ENCODE assay signal across 8 mouse cellular contexts in genomic region chr5:97935140-97936129, GRCm38 (mm10).
A peak's percentile ranks its signal among the peaks of the same experiment; 100 is the strongest.
DNase-seq lines count a peak whose midpoint lies in the region; ATAC-seq and TF ChIP-seq lines count a peak whose summit lies in the region.

No protein-coding gene starts in this region.

- H3K4me2 ChIP-seq in embryonic facial prominence, embryonic 14.5 days (ENCODE audit: low read depth, low read length): peak overlapping the region; percentile 95
- peak overlapping the region; percentile 99 for H3K4me2 ChIP-seq in hindbrain, embryonic 15.5 days

- peak overlapping the region; percentile 81 for H3K4me3 ChIP-seq in ES-Bruce4 (ENCODE audit: low read depth, low read length)
- peak overlapping the region; percentile 50 for H3K4me3 ChIP-seq in embryonic facial prominence, embryonic 14.5 days (ENCODE audit: low read depth, low read length)
- H3K4me3 ChIP-seq in hindbrain, embryonic 15.5 days: peak overlapping the region; percentile 65
- peak overlapping the region; percentile 68 for H3K4me3 ChIP-seq in midbrain, embryonic 10.5 days

- no peak for TF ChIP-seq POLR2A in ES-Bruce4 (IDR thresholded peaks at IDR 0.05; ENCODE audit: insufficient read depth, low read length)

- H3K4me1 ChIP-seq in ES-Bruce4 (ENCODE audit: control insufficient read depth, insufficient read depth, low read length): no peaks in the 10 kb centered on the region
- no peaks in the 10 kb centered on the region for H3K4me1 ChIP-seq in embryonic facial prominence, embryonic 14.5 days (ENCODE audit: control insufficient read depth, insufficient read depth, low read length)
- peaks cover 12% of the 10 kb centered on the region for H3K4me1 ChIP-seq in hindbrain, embryonic 15.5 days (replicated peaks)
- H3K4me1 ChIP-seq in midbrain, embryonic 10.5 days: peaks cover 10% of the 10 kb centered on the region

- no peak for TF ChIP-seq CTCF in ES-Bruce4 (IDR thresholded peaks at IDR 0.05; ENCODE audit: low read depth, low read length)

- no peaks in the 10 kb centered on the region for H3K9me3 ChIP-seq in ES-Bruce4 (replicated peaks; ENCODE audit: control insufficient read depth, insufficient read depth, low read length, poor library complexity, severe bottlenecking)
- no peaks in the 10 kb centered on the region for H3K9me3 ChIP-seq in embryonic facial prominence, embryonic 14.5 days (ENCODE audit: control insufficient read depth, low read length)
- H3K9me3 ChIP-seq in hindbrain, embryonic 15.5 days: no peaks in the 10 kb centered on the region
- H3K9me3 ChIP-seq in midbrain, embryonic 10.5 days (replicated peaks): no peaks in the 10 kb centered on the region

- peak; percentile 6 for DNase-seq in adrenal gland, adult 8-10 months
- peak; percentile 53 for DNase-seq in embryonic facial prominence, embryonic 14.5 days (ENCODE audit: low spot score)
- DNase-seq in left cerebral cortex, postnatal 36 days (ENCODE audit: low spot score in 2 of 2): peak; percentile 43 to 58
- DNase-seq in midbrain, embryonic 10.5 days (ENCODE audit: low spot score): peak; percentile 50
- DNase-seq in spleen, postnatal 36 days (ENCODE audit: low spot score in 2 of 2): peak; percentile 5 to 17

- H3K27ac ChIP-seq in ES-Bruce4 (ENCODE audit: insufficient read depth, low read length): no peak overlapping the region
- H3K27ac ChIP-seq in embryonic facial prominence, embryonic 14.5 days (replicated peaks; ENCODE audit: low read depth, low read length): no peak overlapping the region
- H3K27ac ChIP-seq in hindbrain, embryonic 15.5 days (replicated peaks): no peak overlapping the region
- peak overlapping the region; percentile 72; the same call in 1 of the 2 replicates for H3K27ac ChIP-seq in midbrain, embryonic 10.5 days (replicated peaks)

- 6% methylated on average over 37 of the region's 56 CpGs for WGBS in embryonic facial prominence, embryonic 14.5 days
- 2% methylated on average over 56 of the region's 56 CpGs for WGBS in hindbrain, embryonic 15.5 days
- 3% methylated on average over 56 of the region's 56 CpGs for WGBS in midbrain, embryonic 10.5 days

- H3K9ac ChIP-seq in ES-Bruce4 (ENCODE audit: low read depth, poor library complexity, severe bottlenecking): peak overlapping the region; percentile 42
- H3K9ac ChIP-seq in embryonic facial prominence, embryonic 14.5 days (ENCODE audit: low read depth, low read length): peak overlapping the region; percentile 63
- H3K9ac ChIP-seq in hindbrain, embryonic 15.5 days: peak overlapping the region; percentile 58

- ATAC-seq in embryonic facial prominence, embryonic 14.5 days (ENCODE audit: low read depth): peak; percentile 91
- peak; percentile 76 for ATAC-seq in hindbrain, embryonic 15.5 days (ENCODE audit: low FRiP score, low read depth)
- ATAC-seq in erythroid progenitor cell, adult 5-6 weeks (replicated peaks; ENCODE audit: low FRiP score, poor library complexity, severe bottlenecking): no peak

- no peak for TF ChIP-seq EP300 in ES-Bruce4 (IDR thresholded peaks at IDR 0.05; ENCODE audit: insufficient read depth, low read depth, low read length)

- no peaks in the 10 kb centered on the region for H3K36me3 ChIP-seq in ES-Bruce4 (ENCODE audit: control insufficient read depth, insufficient read depth, low read length, poor library complexity, severe bottlenecking)
- peaks cover 11% of the 10 kb centered on the region; the same call in 1 of the 2 replicates for H3K36me3 ChIP-seq in embryonic facial prominence, embryonic 14.5 days (ENCODE audit: control insufficient read depth, insufficient read depth, low read length)
- H3K36me3 ChIP-seq in hindbrain, embryonic 15.5 days: no peaks in the 10 kb centered on the region
- 0 out of 2 replicates have a peak, but pooled peaks cover 3% of the 10 kb centered on the region for H3K36me3 ChIP-seq in midbrain, embryonic 10.5 days

- intact Hi-C loops in left cerebral cortex, postnatal 36 days (cut with DNase I): loop anchor here (10.0 kb wide), 1 partner anchor 249 kb away; no protein-coding TSS in a partner anchor

- peaks cover 4% of the 10 kb centered on the region; the same call in 1 of the 2 replicates for H3K27me3 ChIP-seq in ES-Bruce4 (ENCODE audit: control insufficient read depth, insufficient read depth, low read length, poor library complexity, severe bottlenecking)
- H3K27me3 ChIP-seq in embryonic facial prominence, embryonic 14.5 days (replicated peaks; ENCODE audit: control insufficient read depth, insufficient read depth, low read length): peaks cover 6% of the 10 kb centered on the region; the same call in 1 of the 2 replicates
- peaks cover 6% of the 10 kb centered on the region for H3K27me3 ChIP-seq in hindbrain, embryonic 15.5 days
- H3K27me3 ChIP-seq in midbrain, embryonic 10.5 days (ENCODE audit: low read depth, poor library complexity, severe bottlenecking): peaks cover 27% of the 10 kb centered on the region
